ENCODE assay signal across 11 mouse cellular contexts in the genomic region with DNA sequence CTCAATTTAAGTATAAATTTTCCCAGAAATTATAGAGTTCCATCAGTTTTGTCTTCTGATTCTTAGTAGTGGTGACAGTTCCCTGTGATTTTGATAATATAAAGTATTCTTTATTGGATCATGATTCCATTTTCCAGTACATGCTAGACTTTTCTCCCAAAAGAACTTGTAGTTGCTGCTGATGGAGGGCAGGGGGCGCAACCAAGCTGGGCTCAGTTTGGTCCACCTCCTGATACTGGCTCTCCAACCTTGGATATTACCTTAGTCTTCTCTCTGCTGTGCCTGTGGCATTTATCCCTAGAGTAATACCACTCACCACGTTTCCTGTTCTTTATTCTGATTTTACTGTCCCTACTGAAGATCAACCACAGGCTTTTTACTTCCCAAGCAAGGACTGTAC. TPM values are rescaled to one million over a fixed set of nuclear protein-coding genes. Genes with fewer than 3 reads are reported as not detected.
A peak's percentile ranks its signal among the peaks of the same experiment; 100 is the strongest.
DNase-seq lines count a peak whose midpoint lies in the region; ATAC-seq and TF ChIP-seq lines count a peak whose summit lies in the region.
"Had no signal": no experiment of that assay in that cellular context is flagged by ENCODE, and none has a peak within 500 bp of the region (broad histone marks: within the 10 kb centered on the region; RNA-seq: fewer than 3 reads in every experiment).

No protein-coding gene starts in this region.

- no peaks in the 10 kb centered on the region for H3K9me3 ChIP-seq in lung, embryonic 14.5 days (ENCODE audit: low read depth, low read length)
- no peaks in the 10 kb centered on the region for H3K9me3 ChIP-seq in intestine, embryonic 15.5 days
- H3K9me3 ChIP-seq: forebrain, embryonic 12.5 days had no signal

- H3K9ac ChIP-seq in lung, embryonic 14.5 days = no peak overlapping the region
- H3K9ac ChIP-seq in intestine, embryonic 15.5 days = no peak overlapping the region
- H3K9ac ChIP-seq: forebrain, embryonic 12.5 days had no signal

- H3K4me2 ChIP-seq in lung, embryonic 14.5 days = no peak overlapping the region
- H3K4me2 ChIP-seq in intestine, embryonic 15.5 days (replicated peaks) = no peak overlapping the region
- H3K4me2 ChIP-seq: forebrain, embryonic 12.5 days had no signal

- no peak for ATAC-seq in cerebellum, adult (ENCODE audit: insufficient number of reproducible peaks, low FRiP score, low TSS enrichment)
- ATAC-seq in lung, embryonic 14.5 days (ENCODE audit: insufficient read depth) = no peak
- no peak for ATAC-seq in intestine, embryonic 15.5 days

- TF ChIP-seq POLR2A in cerebellum, adult 2 months (IDR thresholded peaks at IDR 0.05; ENCODE audit: borderline replicate concordance, insufficient read depth, low read length) = no peak

- H3K4me3 ChIP-seq in cerebellum, adult 2 months (replicated peaks; ENCODE audit: insufficient read depth, low read depth, low read length) = no peak overlapping the region
- no peak overlapping the region for H3K4me3 ChIP-seq in lung, embryonic 14.5 days (ENCODE audit: low read depth, low read length)
- H3K4me3 ChIP-seq in intestine, embryonic 15.5 days (replicated peaks) = no peak overlapping the region
- H3K4me3 ChIP-seq: forebrain, embryonic 12.5 days had no signal

- no peaks in the 10 kb centered on the region for H3K36me3 ChIP-seq in lung, embryonic 14.5 days (ENCODE audit: insufficient read depth)
- H3K36me3 ChIP-seq in intestine, embryonic 15.5 days = no peaks in the 10 kb centered on the region
- H3K36me3 ChIP-seq: forebrain, embryonic 12.5 days had no signal

- 74% methylated on average over 2 of the region's 2 CpGs for WGBS in cerebellum, adult 2 months
- 64% methylated on average over 2 of the region's 2 CpGs for WGBS in lung, embryonic 14.5 days
- WGBS in intestine, embryonic 15.5 days = 68% methylated on average over 2 of the region's 2 CpGs

- no peak for DNase-seq in cerebellum, adult 2 months
- DNase-seq in lung, embryonic 14.5 days = no peak
- DNase-seq in lung, postnatal 10 days = no peak
- peak; percentile 62 for DNase-seq in adrenal gland, postnatal 14 days
- peak; percentile 49 for DNase-seq in naive thymus-derived CD4-positive, alpha-beta T cell, adult 2 months (ENCODE audit: low read depth)
- no peak for DNase-seq in urinary bladder, adult 18-20 months (ENCODE audit: low spot score in 2 of 2)
- DNase-seq: heart, postnatal 4 days; midbrain, embryonic 14.5 days had no signal

- peak; percentile 40; the same call in 1 of the 2 replicates for TF ChIP-seq CTCF in cerebellum, adult 2 months (IDR thresholded peaks at IDR 0.05; ENCODE audit: borderline replicate concordance, insufficient read depth, low read depth, low read length)
- TF ChIP-seq CTCF in lung, embryonic 14.5 days (IDR thresholded peaks at IDR 0.05; ENCODE audit: low read depth) = peak; percentile 32; the same call in 1 of the 2 replicates

- H3K27ac ChIP-seq in cerebellum, adult 2 months (ENCODE audit: insufficient read depth, low read length) = no peak overlapping the region
- no peak overlapping the region for H3K27ac ChIP-seq in lung, embryonic 14.5 days (ENCODE audit: low read depth)
- H3K27ac ChIP-seq in intestine, embryonic 15.5 days = no peak overlapping the region
- H3K27ac ChIP-seq: forebrain, embryonic 12.5 days had no signal

- H3K4me1 ChIP-seq in cerebellum, adult 2 months (ENCODE audit: control insufficient read depth, insufficient read depth, low read length) = no peaks in the 10 kb centered on the region
- no peaks in the 10 kb centered on the region for H3K4me1 ChIP-seq in lung, embryonic 14.5 days (ENCODE audit: insufficient read depth)
- H3K4me1 ChIP-seq in intestine, embryonic 15.5 days (replicated peaks) = no peaks in the 10 kb centered on the region
- H3K4me1 ChIP-seq: forebrain, embryonic 12.5 days had no signal

- H3K27me3 ChIP-seq in cerebellum, adult 2 months (ENCODE audit: control insufficient read depth, insufficient read depth, low read length) = no peaks in the 10 kb centered on the region
- no peaks in the 10 kb centered on the region for H3K27me3 ChIP-seq in lung, embryonic 14.5 days (ENCODE audit: insufficient read depth, low read length)
- H3K27me3 ChIP-seq in intestine, embryonic 15.5 days (replicated peaks) = no peaks in the 10 kb centered on the region
- H3K27me3 ChIP-seq: forebrain, embryonic 12.5 days had no signal

RNA-seq across cellular contexts. Expression of a gene that starts 6.0 kb away (rescaled TPM):
- polyA plus RNA-seq in cerebellum, adult 2 months (2012; rRNA removed) = 24.4 and 26.0 TPM in 2 replicates
- 42.9 and 44.2 TPM in 2 replicates for polyA plus RNA-seq in lung, embryonic 14.5 days (2014; fragmentation: Nextera tagmentation; extraction: Ambion mirVana)
- total RNA-seq in adrenal gland, postnatal 14 days (2021) = 25.9 and 26.2 TPM in 2 replicates
- 32.6 and 36.9 TPM in 2 replicates for polyA plus RNA-seq in intestine, embryonic 15.5 days (2015; fragmentation: Nextera tagmentation; extraction: Ambion mirVana)

Comparison
In these comparisons a context has a peak if more than half of its experiments do, and no peak if none do; other contexts are left out.
1. DNase-seq: peak in adrenal gland, postnatal 14 days (single experiment) and naive thymus-derived CD4-positive, alpha-beta T cell, adult 2 months (single experiment); none in cerebellum, adult 2 months (0 of 2), lung, embryonic 14.5 days (single experiment), lung, postnatal 10 days (single experiment) and urinary bladder, adult 18-20 months (0 of 2).